Mouse (Mus musculus) spleen, embryonic (tissue): ENCODE data around the gene Cavin1.

Experiments
- CTCF ChIA-PET: fragments of 350-600 bp; sonication (Branson Sonifier 250); formaldehyde crosslinking; loops from one replicate; lab custom pipeline; 2022; lab: Charles Lee

Cavin1 gene

DNA sequence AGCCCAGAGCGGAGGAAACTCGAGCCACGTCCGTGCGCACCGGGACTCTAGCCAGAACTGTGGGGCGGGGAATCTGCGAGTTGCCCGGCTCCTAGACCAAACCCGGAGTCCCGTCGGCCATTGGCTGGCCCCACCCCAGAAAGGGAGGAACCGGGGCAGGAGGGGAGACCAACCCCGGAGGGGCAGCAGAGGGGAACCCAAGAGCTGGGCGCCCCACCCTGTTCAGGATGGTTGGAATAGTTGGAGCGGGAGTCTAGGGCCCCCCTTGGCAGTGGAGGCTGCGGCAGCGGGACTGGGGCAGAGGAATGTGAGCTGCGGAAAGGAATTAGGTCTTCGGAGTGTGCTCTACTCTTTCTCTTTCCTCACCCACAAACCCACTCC is at the start of gene Cavin1:
Cavin1 (minus strand) TSS at position 331 of the 381 bp plus-strand sequence.
- CTCF ChIA-PET = interaction anchor here (0.5 kb wide), 1 partner anchor 31 kb away, joined by 3 read pairs; no protein-coding TSS in a partner anchor

- CTCF ChIA-PET = interaction anchor here (0.6 to 1.8 kb wide), 3 partner anchors 56 to 1206 kb away, joined by 6 to 11 read pairs (median 6); no protein-coding TSS in a partner anchor
Measured at GRCm38 (mm10) chr11:101011641-101012040, 41.0 kb upstream of the Cavin1 start.

- CTCF ChIA-PET = interaction anchor here (1.8 kb wide), 1 partner anchor 57 kb away, joined by 6 read pairs; no protein-coding TSS in a partner anchor
Measured at GRCm38 (mm10) chr11:101009888-101010784, 39.4 kb upstream of the Cavin1 start.

DNA sequence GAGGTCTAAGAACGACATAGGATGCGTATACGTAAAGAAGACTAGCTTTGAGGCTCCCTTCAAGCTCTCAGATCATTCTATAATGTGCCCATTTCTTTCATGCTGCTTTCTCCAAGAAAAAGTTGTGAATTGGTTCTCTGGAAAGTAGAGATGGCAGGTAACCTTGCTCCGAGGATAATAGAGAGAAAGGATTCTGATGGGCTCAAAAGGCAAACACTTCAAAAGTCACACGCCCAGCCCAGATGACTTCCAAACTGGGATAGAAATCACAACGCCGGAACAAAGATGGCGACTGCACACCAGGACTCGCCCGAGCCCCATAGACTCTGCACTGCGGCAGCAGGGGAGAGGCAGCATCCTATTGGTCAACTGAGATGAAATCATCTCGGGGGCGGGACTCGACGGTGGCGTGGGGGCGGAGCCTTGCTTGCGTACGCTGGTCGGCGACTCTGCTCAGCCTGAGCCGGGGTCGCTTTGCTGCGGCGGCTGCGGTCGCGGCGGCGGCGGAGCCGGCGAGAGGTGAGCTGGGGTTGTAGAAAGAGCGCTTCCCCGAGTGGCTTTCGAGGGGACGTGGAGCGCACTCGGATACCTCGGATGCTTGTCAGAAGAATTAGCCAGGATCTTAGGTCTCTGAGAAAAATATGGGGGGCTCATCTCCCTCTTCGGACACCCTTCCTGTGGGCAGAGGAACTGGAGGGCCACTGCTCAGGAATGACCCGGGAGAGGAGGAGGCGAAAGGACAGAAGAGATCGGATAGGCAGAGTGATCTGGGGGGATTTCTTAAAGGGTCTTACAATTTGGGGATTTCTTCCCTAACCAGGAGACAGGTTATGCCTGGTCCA is 38.6 kb upstream of the Cavin1 start, which contains the start of gene Atp6v0a1:
Atp6v0a1 (plus strand) TSS at position 407 of the 842 bp plus-strand sequence.
- CTCF ChIA-PET = interaction anchor here (0.6 to 1.8 kb wide), 5 partner anchors 18 to 356 kb away, joined by 3 to 16 read pairs (median 6); no protein-coding TSS in a partner anchor

DNA sequence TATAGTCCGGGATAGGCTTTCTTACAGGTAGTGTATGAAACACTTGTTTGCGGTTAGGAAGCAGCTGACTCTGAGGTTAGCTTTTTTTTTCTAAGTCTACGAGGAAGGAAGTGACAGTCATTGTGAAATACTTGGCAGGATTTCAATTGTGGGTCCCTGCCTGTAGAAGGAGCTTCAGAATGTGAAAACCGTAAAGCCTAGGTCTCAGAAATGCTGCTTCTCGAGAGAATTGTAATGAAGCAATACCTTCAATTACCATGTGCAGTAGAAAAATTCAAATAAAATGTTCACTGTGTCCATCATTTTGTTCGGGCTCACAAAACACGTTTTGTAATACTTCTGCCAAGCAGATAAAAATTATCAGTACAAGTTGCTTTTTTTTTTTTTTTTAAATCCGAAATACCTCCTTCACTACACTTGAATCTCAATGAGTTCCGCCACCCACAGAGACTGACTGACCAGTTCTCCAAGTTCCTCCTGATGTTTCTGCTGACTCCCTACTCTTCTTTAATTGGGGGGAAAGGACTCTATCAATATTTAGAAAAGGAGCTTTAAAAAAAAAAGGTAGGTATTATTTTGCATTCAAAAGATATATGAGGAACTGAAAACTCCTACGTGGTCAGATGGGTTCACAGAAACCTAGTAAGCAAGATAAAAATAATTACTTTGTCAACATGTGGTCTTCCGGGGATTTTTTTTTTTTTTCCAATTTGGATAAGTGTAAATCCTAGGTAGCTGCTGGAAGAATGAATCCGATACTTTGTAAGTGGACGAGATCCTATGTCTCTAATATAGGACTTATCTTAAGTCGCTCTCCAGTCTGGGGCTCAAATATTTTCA is 37.7 kb upstream of the Cavin1 start:
- CTCF ChIA-PET = interaction anchor here (0.6 to 0.7 kb wide), 6 partner anchors 19 to 357 kb away, joined by 3 to 16 read pairs (median 6); no protein-coding TSS in a partner anchor

- CTCF ChIA-PET = interaction anchor here (0.7 to 1.0 kb wide), 2 partner anchors 47 to 49 kb away, joined by 6 to 7 read pairs; no protein-coding TSS in a partner anchor
Measured at GRCm38 (mm10) chr11:101003025-101003685, 32.5 kb upstream of the Cavin1 start.

DNA sequence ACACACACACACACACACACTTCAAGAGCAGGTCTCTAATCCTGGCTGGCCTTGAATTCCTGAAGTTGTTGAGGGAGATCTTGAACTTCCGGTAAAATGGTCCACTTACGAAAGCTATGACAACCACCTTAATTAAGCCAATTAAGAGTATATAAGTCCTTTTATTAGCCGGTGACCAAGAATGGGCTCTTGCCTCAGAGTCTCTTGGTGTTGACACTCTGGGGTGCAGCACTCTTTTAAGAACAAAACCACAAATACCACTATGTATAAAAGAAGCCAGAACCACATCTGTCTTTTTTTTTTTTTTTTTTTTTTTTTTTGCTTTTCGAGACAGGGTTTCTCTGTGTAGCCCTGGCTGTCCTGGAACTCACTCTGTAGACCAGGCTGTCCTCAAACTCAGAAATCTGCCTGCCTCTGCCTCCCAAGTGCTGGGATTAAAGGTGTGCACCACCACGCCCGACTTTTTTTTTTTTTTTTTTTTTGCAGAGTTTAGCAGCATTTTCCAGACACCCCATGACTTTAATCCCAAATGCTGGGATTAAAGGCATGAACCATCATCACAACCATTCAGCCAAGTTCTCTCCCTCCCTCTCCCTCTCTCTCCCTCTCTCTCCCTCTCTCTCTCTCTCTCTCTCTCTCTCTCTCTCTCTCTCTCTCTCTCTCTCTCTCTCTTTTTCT is 31.3 kb upstream of the Cavin1 start:
- CTCF ChIA-PET = interaction anchor here (0.6 to 1.1 kb wide), 6 partner anchors 12 to 1559 kb away, joined by 3 to 9 read pairs (median 6); no protein-coding TSS in a partner anchor

GRCm38 (mm10) chr11:100999254-100999653 is 28.6 kb upstream of the Cavin1 start:
- CTCF ChIA-PET = no interaction called here

DNA sequence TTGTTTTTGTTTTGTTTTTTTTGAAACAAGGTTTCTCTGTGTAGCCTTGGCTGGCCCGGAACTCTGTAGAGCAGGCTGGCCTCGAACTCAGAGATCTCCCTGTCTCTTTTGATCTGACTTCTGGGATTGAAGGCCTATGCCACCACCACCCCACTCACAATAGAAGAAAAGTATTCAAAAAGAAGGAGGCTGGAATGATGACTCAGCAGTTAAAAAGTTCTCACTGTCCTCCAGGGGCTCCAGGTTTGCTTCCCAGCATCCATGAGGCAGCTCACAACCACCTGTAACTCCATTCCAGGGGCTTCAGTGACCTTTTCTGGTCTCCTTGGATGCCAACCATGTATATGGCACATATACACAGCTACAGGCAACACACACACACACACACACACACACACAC is 28.1 kb upstream of the Cavin1 start:
- CTCF ChIA-PET = interaction anchor here (0.6 kb wide), 1 partner anchor 72 kb away, joined by 3 read pairs; no protein-coding TSS in a partner anchor

DNA sequence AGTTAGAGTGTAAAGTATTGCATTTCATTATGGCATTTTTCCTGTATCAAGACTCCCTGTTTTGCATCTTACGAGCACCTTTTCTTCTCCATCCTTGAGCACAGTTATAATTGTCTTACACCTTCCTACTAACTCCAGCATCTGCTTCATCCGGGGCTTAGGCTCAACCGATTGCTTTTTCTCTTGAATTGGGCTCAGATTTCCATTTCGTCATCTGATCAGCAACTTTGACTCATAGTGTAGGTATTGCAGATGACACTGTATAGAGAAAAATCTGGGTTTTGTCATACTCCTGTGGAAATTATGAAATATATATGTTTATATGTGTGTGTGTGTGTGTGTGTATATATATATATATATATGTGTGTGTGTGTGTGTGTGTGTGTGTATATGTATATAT is 25.8 kb upstream of the Cavin1 start:
- CTCF ChIA-PET = no interaction called here

- CTCF ChIA-PET = no interaction called here
Measured at GRCm38 (mm10) chr11:100994655-100995054, 24.0 kb upstream of the Cavin1 start.

DNA sequence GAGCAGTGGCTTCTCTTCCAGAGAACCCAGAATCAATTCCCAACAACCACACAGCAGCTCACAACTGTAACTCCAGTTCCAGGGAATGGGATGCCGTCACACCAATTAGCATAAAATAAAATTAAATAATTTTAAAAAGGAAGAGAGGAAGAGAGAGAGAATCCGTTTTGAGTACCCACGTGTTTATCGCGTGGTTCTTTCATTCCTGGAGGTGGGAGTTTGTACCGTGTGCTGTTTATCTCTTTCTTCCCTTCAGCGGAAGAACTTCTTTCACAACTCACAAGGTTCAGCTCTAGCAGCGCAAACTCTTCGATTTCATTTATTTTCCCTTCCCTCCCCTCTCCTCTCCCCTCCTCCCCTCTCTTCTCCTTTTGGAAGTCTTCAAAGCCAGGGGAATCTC is 23.5 kb upstream of the Cavin1 start:
- CTCF ChIA-PET = no interaction called here

DNA sequence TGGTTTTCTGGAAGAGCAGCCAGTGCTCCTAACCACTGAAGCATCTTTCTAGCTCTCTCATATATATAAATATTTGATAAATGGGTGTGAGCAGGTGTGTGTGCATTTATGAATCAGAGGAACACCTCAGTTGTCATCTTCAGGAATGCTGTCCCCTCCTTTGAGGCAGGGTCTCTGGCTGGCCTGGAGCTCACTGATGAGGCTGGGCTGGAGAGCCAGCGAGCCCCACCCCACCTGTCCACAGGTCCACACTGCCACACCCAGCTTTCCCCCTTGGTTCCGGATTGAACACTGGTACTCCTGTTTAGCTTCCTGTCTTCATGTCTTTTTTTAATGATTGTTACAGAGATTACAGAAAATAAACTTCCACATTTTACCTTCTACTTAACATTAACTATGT is 22.8 kb upstream of the Cavin1 start:
- CTCF ChIA-PET = interaction anchor here (0.6 kb wide), 1 partner anchor 93 kb away, joined by 3 read pairs; no protein-coding TSS in a partner anchor

DNA sequence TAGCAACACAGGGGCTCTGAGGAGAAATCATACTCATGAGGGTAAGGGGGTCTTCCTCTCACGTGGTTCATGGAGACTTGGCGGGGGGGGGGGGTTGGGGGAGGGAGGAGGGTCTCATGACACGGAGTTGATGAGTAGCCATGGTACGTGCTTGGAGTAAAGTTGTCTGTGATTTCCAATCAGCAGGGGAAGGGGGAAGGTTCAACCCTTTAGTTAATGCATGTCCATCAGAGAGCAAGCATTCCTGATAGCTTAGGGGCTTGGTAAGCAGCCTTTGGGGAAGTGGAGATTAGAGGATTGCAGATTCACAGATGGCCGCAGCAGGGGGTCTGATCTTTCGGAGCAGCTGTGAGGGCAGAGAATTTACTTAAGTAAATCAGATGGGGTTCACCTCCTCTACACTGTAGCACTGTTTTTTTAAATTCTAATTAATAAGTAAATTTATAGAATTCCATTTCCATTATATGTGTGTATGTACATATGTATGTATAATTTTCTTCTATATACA is 20.4 kb upstream of the Cavin1 start:
- CTCF ChIA-PET = interaction anchor here (0.7 kb wide), 1 partner anchor 205 kb away, joined by 11 read pairs; no protein-coding TSS in a partner anchor

GRCm38 (mm10) chr11:100989666-100990065 is 19.0 kb upstream of the Cavin1 start:
- CTCF ChIA-PET = interaction anchor here (0.7 kb wide), 1 partner anchor 12 kb away, joined by 4 read pairs; no protein-coding TSS in a partner anchor

GRCm38 (mm10) chr11:100988674-100989073 is 18.0 kb upstream of the Cavin1 start:
- CTCF ChIA-PET = interaction anchor here (0.5 kb wide), 1 partner anchor 8 kb away, joined by 6 read pairs; no protein-coding TSS in a partner anchor

GRCm38 (mm10) chr11:100985607-100986006 is 14.9 kb upstream of the Cavin1 start:
- CTCF ChIA-PET = no interaction called here

DNA sequence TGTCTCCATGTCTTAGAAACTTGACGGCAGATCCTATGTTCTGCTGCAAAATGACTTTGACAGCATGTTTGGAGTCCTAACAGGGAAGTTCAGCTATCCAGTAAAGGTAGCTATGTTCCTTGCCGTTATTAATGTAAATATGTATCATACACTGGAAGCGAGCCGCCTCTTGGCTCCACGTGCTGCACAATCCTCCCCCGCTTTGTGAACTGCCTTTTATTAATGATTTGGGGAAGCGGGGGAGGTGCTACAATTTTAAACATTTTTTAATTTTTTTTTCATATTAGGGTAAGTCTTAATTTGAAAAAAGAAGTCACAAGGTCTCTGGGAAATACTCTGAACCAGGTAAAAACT is 13.1 kb upstream of the Cavin1 start:
- CTCF ChIA-PET = interaction anchor here (0.7 to 1.4 kb wide), 4 partner anchors 24 to 75 kb away, joined by 3 to 7 read pairs (median 4); no protein-coding TSS in a partner anchor
